Comparison of ENCODE assay signal across 24 mouse cellular contexts in the genomic region with DNA sequence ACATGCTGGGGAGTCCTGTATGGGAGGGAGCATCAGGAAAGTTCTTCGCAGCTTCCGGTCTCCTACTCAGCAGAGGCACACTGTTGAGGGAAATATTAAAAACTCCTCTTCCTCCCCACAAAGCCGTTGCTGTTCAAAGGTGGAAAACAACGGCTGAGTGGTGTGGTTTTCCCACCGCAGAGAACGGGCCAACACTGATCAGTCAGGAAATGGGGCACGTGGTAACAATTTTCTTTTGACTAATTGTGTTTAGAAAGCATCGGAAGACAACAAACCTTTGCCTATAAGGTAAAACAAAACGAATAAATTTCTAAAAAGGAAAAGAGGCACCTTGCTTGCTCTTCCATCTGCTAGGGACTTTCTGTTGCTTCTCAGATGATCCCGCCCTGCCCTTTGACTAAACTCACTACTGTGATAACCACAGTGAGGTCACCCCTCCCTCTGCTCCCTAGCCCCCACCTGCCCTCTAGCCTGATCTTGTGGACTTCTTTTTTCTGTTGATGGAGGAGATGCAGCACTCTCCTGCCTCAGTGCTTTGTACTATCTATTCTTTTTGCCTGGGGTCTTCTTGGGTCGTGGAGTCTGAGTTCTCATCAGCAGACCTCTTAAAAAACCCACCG. TPM values are rescaled to one million over a fixed set of nuclear protein-coding genes. Genes with fewer than 3 reads are reported as not detected.
DNase-seq lines count a peak whose midpoint lies in the region; ATAC-seq and TF ChIP-seq lines count a peak whose summit lies in the region.
"Had no signal": no experiment of that assay in that cellular context is flagged by ENCODE, and none has a peak within 500 bp of the region (broad histone marks: within the 10 kb centered on the region; RNA-seq: fewer than 3 reads in every experiment).

No protein-coding gene starts in this region.

- no peak for TF ChIP-seq EP300 in heart, adult 2 months (IDR thresholded peaks at IDR 0.05; ENCODE audit: insufficient read depth, low read depth, low read length)

- DNase-seq in heart, adult 11 months: peak; percentile 46
- no peak for DNase-seq in heart, adult 2 months
- no peak for DNase-seq in cerebellum, postnatal 4 days (ENCODE audit: low spot score in 2 of 2)
- DNase-seq: adrenal gland, postnatal 14 days; cerebellum, adult 9-10 months; heart, postnatal 10 days; kidney, adult 8-10 months; kidney, postnatal 14 days; liver; lung, postnatal 36 days had no signal

- TF ChIP-seq POLR2A in heart, adult 2 months (IDR thresholded peaks at IDR 0.05; ENCODE audit: insufficient read depth, low read depth, low read length): no peak

- H3K4me2 ChIP-seq in forebrain, embryonic 13.5 days: no peak overlapping the region
- H3K4me2 ChIP-seq: embryonic facial prominence, embryonic 12.5 days; heart, embryonic 12.5 days; hindbrain, embryonic 13.5 days; intestine, embryonic 15.5 days; liver, embryonic 15.5 days; lung, embryonic 15.5 days; midbrain, embryonic 15.5 days; neural tube, embryonic 13.5 days had no signal

- H3K27me3 ChIP-seq in heart, adult 2 months (ENCODE audit: control insufficient read depth, insufficient read depth, low read length): no peaks in the 10 kb centered on the region
- peaks cover 2% of the 10 kb centered on the region; the same call in 1 of the 2 replicates for H3K27me3 ChIP-seq in forebrain, embryonic 13.5 days
- H3K27me3 ChIP-seq: embryonic facial prominence, embryonic 12.5 days; heart, embryonic 12.5 days; intestine, embryonic 15.5 days; lung, embryonic 15.5 days; midbrain, embryonic 15.5 days had no signal

- peak; percentile 38 for ATAC-seq in activated CD4-positive, CD25-positive, alpha-beta regulatory T cell, adult 4 months
- peak; percentile 48 for ATAC-seq in megakaryocyte progenitor cell, adult 5-6 weeks (replicated peaks; ENCODE audit: poor library complexity)
- ATAC-seq in forebrain, embryonic 13.5 days: no peak
- no peak for ATAC-seq in cerebellum, adult (ENCODE audit: insufficient number of reproducible peaks, low FRiP score, low TSS enrichment)
- ATAC-seq: intestine, embryonic 15.5 days; midbrain, embryonic 15.5 days had no signal

- intact Hi-C loops in heart, adult 2 months (cut with DNase I): no loop called here

- no peak overlapping the region for H3K27ac ChIP-seq in heart, adult 2 months
- no peak overlapping the region for H3K27ac ChIP-seq in forebrain, embryonic 13.5 days
- H3K27ac ChIP-seq: embryonic facial prominence, embryonic 12.5 days; hindbrain, embryonic 13.5 days; intestine, embryonic 15.5 days; limb, embryonic 10.5 days; liver, embryonic 15.5 days; lung, embryonic 15.5 days; midbrain, embryonic 15.5 days; neural tube, embryonic 13.5 days had no signal

- H3K9me3 ChIP-seq in forebrain, embryonic 13.5 days (replicated peaks): no peaks in the 10 kb centered on the region
- H3K9me3 ChIP-seq: embryonic facial prominence, embryonic 12.5 days; hindbrain, embryonic 13.5 days; intestine, embryonic 15.5 days; limb, embryonic 10.5 days; liver, embryonic 15.5 days; lung, embryonic 15.5 days; midbrain, embryonic 15.5 days; neural tube, embryonic 13.5 days had no signal

- no peak for TF ChIP-seq CTCF in heart, adult 2 months (IDR thresholded peaks at IDR 0.05)

- no peaks in the 10 kb centered on the region for H3K36me3 ChIP-seq in heart, adult 2 months (ENCODE audit: control insufficient read depth, insufficient read depth, low read length)
- no peaks in the 10 kb centered on the region for H3K36me3 ChIP-seq in forebrain, embryonic 13.5 days (ENCODE audit: poor library complexity, severe bottlenecking)
- H3K36me3 ChIP-seq: embryonic facial prominence, embryonic 12.5 days; heart, embryonic 12.5 days; hindbrain, embryonic 13.5 days; intestine, embryonic 15.5 days; limb, embryonic 10.5 days; liver, embryonic 15.5 days; lung, embryonic 15.5 days; midbrain, embryonic 15.5 days; neural tube, embryonic 13.5 days had no signal

- H3K4me3 ChIP-seq in heart, adult 2 months: no peak overlapping the region
- no peak overlapping the region for H3K4me3 ChIP-seq in forebrain, embryonic 13.5 days
- H3K4me3 ChIP-seq: embryonic facial prominence, embryonic 12.5 days; heart, embryonic 12.5 days; hindbrain, embryonic 13.5 days; intestine, embryonic 15.5 days; limb, embryonic 10.5 days; liver, embryonic 15.5 days; lung, embryonic 15.5 days; midbrain, embryonic 15.5 days; neural tube, embryonic 13.5 days had no signal

- peaks cover 3% of the 10 kb centered on the region for H3K4me1 ChIP-seq in heart, adult 2 months (ENCODE audit: control insufficient read depth, insufficient read depth, low read length)
- peaks cover 15% of the 10 kb centered on the region for H3K4me1 ChIP-seq in forebrain, embryonic 13.5 days

- H3K79me2 ChIP-seq in heart, adult 2 months (replicated peaks; ENCODE audit: control insufficient read depth, insufficient read depth, low read length): no peaks in the 10 kb centered on the region

- H3K9ac ChIP-seq in heart, adult 2 months (ENCODE audit: low read depth, low read length): no peak overlapping the region
- no peak overlapping the region for H3K9ac ChIP-seq in forebrain, embryonic 13.5 days
- H3K9ac ChIP-seq: embryonic facial prominence, embryonic 12.5 days; heart, embryonic 12.5 days; hindbrain, embryonic 13.5 days; intestine, embryonic 15.5 days; liver, embryonic 15.5 days; lung, embryonic 15.5 days; midbrain, embryonic 15.5 days; neural tube, embryonic 13.5 days had no signal

- WGBS in heart, adult 2 months: 73% methylated on average over 12 of the region's 12 CpGs
- WGBS in forebrain, embryonic 13.5 days: 86% methylated on average over 12 of the region's 12 CpGs

RNA-seq across cellular contexts. Expression of gene 1500009L16Rik, which starts 3.7 kb away (rescaled TPM):
- 1 to 10 TPM; 3.9 to 5.9 TPM for total RNA-seq in heart, adult 2 months (2021)
- polyA plus RNA-seq in heart, adult 2 months (2012; rRNA removed): 3.2 and 3.3 TPM in 2 replicates
- polyA plus RNA-seq in activated CD4-positive, CD25-positive, alpha-beta regulatory T cell, adult 4 months (2017; shearing (Covaris generic)): 10 to 100 TPM; 16.8 to 19.7 TPM
- 0.64 and 1.2 TPM in 2 replicates for total RNA-seq in megakaryocyte progenitor cell, adult 5-6 weeks (2015)
- 0.47 and 0.75 TPM in 2 replicates for total RNA-seq in megakaryocyte progenitor cell, adult 5-6 weeks (2017)
- 42.2 and 51.7 TPM in 2 replicates for polyA plus RNA-seq in forebrain, embryonic 13.5 days (2015; fragmentation: Nextera tagmentation; extraction: Ambion mirVana)
- total RNA-seq: MEL had no signal

Comparison
In these comparisons a context has a peak if more than half of its experiments do, and no peak if none do; other contexts are left out.
1. ATAC-seq: peak in activated CD4-positive, CD25-positive, alpha-beta regulatory T cell, adult 4 months (single experiment) and megakaryocyte progenitor cell, adult 5-6 weeks (single experiment); none in forebrain, embryonic 13.5 days (single experiment) and cerebellum, adult (single experiment).